Mouse (Mus musculus): ENCODE data around the gene Bpifc.

Bpifc gene

GRCm38 (mm10) chr10:86011172-86011571 is 523 bp downstream of the Bpifc start:
- no peak for DNase-seq (ENCODE audit: low spot score)

GRCm38 (mm10) chr10:86010636-86011035 is 1.1 kb downstream of the Bpifc start:
- DNase-seq (ENCODE audit: low spot score), result no peak

GRCm38 (mm10) chr10:86009688-86010087 is 2.0 kb downstream of the Bpifc start:
- no peak for DNase-seq (ENCODE audit: low spot score)

GRCm38 (mm10) chr10:86006455-86006854 is 5.2 kb downstream of the Bpifc start:
- no peak for DNase-seq (ENCODE audit: low spot score)

GRCm38 (mm10) chr10:86000447-86000846 is 11.2 kb downstream of the Bpifc start:
- DNase-seq (ENCODE audit: low spot score), result no peak

GRCm38 (mm10) chr10:85994543-85995104 is 17.1 kb downstream of the Bpifc start:
- no peak for DNase-seq (ENCODE audit: low spot score)

- no peak for DNase-seq (ENCODE audit: low spot score)
Observed at GRCm38 (mm10) chr10:85993836-85994235, 17.9 kb downstream of the Bpifc start.

- DNase-seq (ENCODE audit: low spot score), result no peak
Observed at GRCm38 (mm10) chr10:85992412-85992811, 19.3 kb downstream of the Bpifc start.

GRCm38 (mm10) chr10:85989412-85990115 is 22.1 kb downstream of the Bpifc start:
- DNase-seq (ENCODE audit: low spot score), result no peak

- no peak for DNase-seq (ENCODE audit: low spot score)
Observed at GRCm38 (mm10) chr10:85972915-85973314, 38.8 kb downstream of the Bpifc start.

- no peak for DNase-seq (ENCODE audit: low spot score)
Observed at GRCm38 (mm10) chr10:85971826-85972225, 39.9 kb downstream of the Bpifc start.

- no peak for DNase-seq (ENCODE audit: low spot score)
Observed at GRCm38 (mm10) chr10:85969894-85970620, 41.6 kb downstream of the Bpifc start.

- DNase-seq (ENCODE audit: low spot score), result no peak
Observed at GRCm38 (mm10) chr10:85968731-85969130, 43.0 kb downstream of the Bpifc start.

- peak; percentile 67 for DNase-seq (ENCODE audit: low spot score)
Observed at GRCm38 (mm10) chr10:85968157-85968634, 43.5 kb downstream of the Bpifc start.

- no peak for DNase-seq (ENCODE audit: low spot score)
Observed at GRCm38 (mm10) chr10:85967411-85968156, 44.1 kb downstream of the Bpifc start.

GRCm38 (mm10) chr10:85966476-85966875 is 45.2 kb downstream of the Bpifc start:
- no peak for DNase-seq (ENCODE audit: low spot score)

GRCm38 (mm10) chr10:85964316-85964715 is 47.4 kb downstream of the Bpifc start:
- no peak for DNase-seq (ENCODE audit: low spot score)

- DNase-seq (ENCODE audit: low spot score), result no peak
Observed at GRCm38 (mm10) chr10:85962897-85963296, 48.8 kb downstream of the Bpifc start.

GRCm38 (mm10) chr10:85957464-85957950 is 54.2 kb downstream of the Bpifc start, which contains the start of gene Rtcb:
Gene Rtcb, minus strand, starts transcription at chr10:85957823.
- DNase-seq (ENCODE audit: low spot score), result peak; percentile 97

- no peak for DNase-seq (ENCODE audit: low spot score)
Observed at GRCm38 (mm10) chr10:85956871-85957419, 54.8 kb downstream of the Bpifc start.

GRCm38 (mm10) chr10:85954429-85954828 is 57.3 kb downstream of the Bpifc start:
- no peak for DNase-seq (ENCODE audit: low spot score)

- DNase-seq (ENCODE audit: low spot score), result peak; percentile 11
Observed at GRCm38 (mm10) chr10:85953401-85953800, 58.3 kb downstream of the Bpifc start.

All from ovary, postnatal 36 days (tissue).